Mouse (Mus musculus) CH12.LX (cell line): ENCODE measurements around the gene Sike1. TPM values are rescaled to one million over a fixed set of nuclear protein-coding genes. Genes with fewer than 3 reads are reported as not detected.

Experiments used
- DNase-seq: peaks from one replicate; pipeline ENCODE4 v3.0.0-alpha.2; 2013; ENCODE audit errors: extremely low read depth
- H3K27ac ChIP-seq: 2 replicates; pipeline ENCODE4 v1.5.1; 2012; ENCODE audit warnings: low read depth, mild to moderate bottlenecking, control low read depth, moderate library complexity; ENCODE audit not compliant: insufficient read depth
- H3K27me3 ChIP-seq: replicated peaks from 2 replicates; pipeline ENCODE3; 2012; ENCODE audit warnings: inconsistent platforms
- H3K36me3 ChIP-seq, 2 experiments: replicated peaks in 1 of 2; 2 replicates each; pipeline versions ENCODE3 to v1.6.1; 2012; ENCODE audit warnings: inconsistent platforms in 1 of 2, low read length in 1 of 2, mild to moderate bottlenecking in 1 of 2, mixed read lengths in 1 of 2, moderate library complexity in 1 of 2; ENCODE audit not compliant: control insufficient read depth in 1 of 2, insufficient read depth in 1 of 2
- H3K4me1 ChIP-seq, 2 experiments: 2 replicates each; pipeline ENCODE4 v1.6.1; 2012; ENCODE audit warnings: inconsistent platforms in 1 of 2, moderate library complexity in 1 of 2; ENCODE audit not compliant: insufficient read depth in 2 of 2, control insufficient read depth in 1 of 2
- H3K4me2 ChIP-seq: 2 replicates; pipeline ENCODE4 v1.6.1; 2012; ENCODE audit warnings: low read depth, mild to moderate bottlenecking, control low read depth; ENCODE audit not compliant: poor library complexity, insufficient read depth, severe bottlenecking
- H3K4me3 ChIP-seq, 3 experiments: fragments of 150-350 bp in 1 of 3; sonication (generic) in 1 of 3; replicated peaks in 1 of 3; 2 replicates each; pipeline versions ENCODE3 to v1.5.1; 2011 to 2012; ENCODE audit warnings: low read depth in 2 of 3, low read length in 2 of 3, mild to moderate bottlenecking in 2 of 3, moderate library complexity in 2 of 3, control low read depth in 1 of 3, improper control_type of control experiment in 1 of 3, inconsistent platforms in 1 of 3, mixed read lengths in 1 of 3; ENCODE audit not compliant: poor library complexity in 1 of 3
- H3K79me2 ChIP-seq: replicated peaks from 2 replicates; pipeline ENCODE4 v1.6.1; 2012; ENCODE audit warnings: mild to moderate bottlenecking, moderate library complexity; ENCODE audit not compliant: control insufficient read depth, poor library complexity, insufficient read depth, severe bottlenecking; ENCODE audit errors: extremely low read depth
- H3K9ac ChIP-seq: 2 replicates; pipeline ENCODE4 v1.6.1; 2012; ENCODE audit warnings: low read depth, mild to moderate bottlenecking, control low read depth, moderate library complexity; ENCODE audit not compliant: insufficient read depth
- H3K9me3 ChIP-seq: replicated peaks from 2 replicates; pipeline ENCODE3; 2012; ENCODE audit warnings: low read length, inconsistent platforms, mixed read lengths
- BHLHE40 ChIP-seq: IDR thresholded peaks from 2 replicates; pipeline ENCODE4 v1.6.1; 2011; ENCODE audit warnings: mild to moderate bottlenecking, low read depth, low read length, improper control_type of control experiment
- CHD1 ChIP-seq: IDR thresholded peaks from 2 replicates; pipeline ENCODE4 v1.6.1; 2012; ENCODE audit warnings: low read depth, low read length, improper control_type of control experiment, inconsistent platforms
- CHD2 ChIP-seq: IDR thresholded peaks from 2 replicates; pipeline ENCODE4 v1.6.1; 2011; ENCODE audit warnings: low read length, improper control_type of control experiment
- E2F4 ChIP-seq: IDR thresholded peaks from 2 replicates; pipeline ENCODE4 v1.6.1; 2011; ENCODE audit warnings: low read depth, low read length, improper control_type of control experiment; ENCODE audit not compliant: insufficient replicate concordance
- ELF1 ChIP-seq: IDR thresholded peaks from 2 replicates; pipeline ENCODE4 v1.6.1; 2014; ENCODE audit warnings: low read depth, mild to moderate bottlenecking, inconsistent platforms, low read length, improper control_type of control experiment
- EP300 ChIP-seq: IDR thresholded peaks from 2 replicates; pipeline ENCODE4 v1.6.1; 2011; ENCODE audit warnings: low read length, improper control_type of control experiment
- ETS1 ChIP-seq: conservative IDR thresholded peaks from 2 replicates; pipeline ENCODE4 v1.6.1; 2012; ENCODE audit warnings: low read depth, mild to moderate bottlenecking, inconsistent platforms, low read length, improper control_type of control experiment, moderate library complexity
- GABPA ChIP-seq: IDR thresholded peaks from 2 replicates; pipeline ENCODE4 v1.6.1; 2012; ENCODE audit warnings: low read depth, low read length, improper control_type of control experiment, inconsistent platforms; ENCODE audit not compliant: insufficient replicate concordance
- IRF4 ChIP-seq: IDR thresholded peaks from 2 replicates; pipeline ENCODE4 v1.6.1; 2014; ENCODE audit warnings: low read depth, mild to moderate bottlenecking, inconsistent platforms, low read length, improper control_type of control experiment
- JUND ChIP-seq: conservative IDR thresholded peaks from 2 replicates; pipeline ENCODE4 v1.6.1; 2011; ENCODE audit warnings: low read depth, low read length, improper control_type of control experiment
- KAT2A ChIP-seq: IDR thresholded peaks from 2 replicates; pipeline ENCODE4 v1.6.1; 2012; ENCODE audit warnings: low read length, improper control_type of control experiment, inconsistent platforms; ENCODE audit not compliant: insufficient replicate concordance
- MAFK ChIP-seq: IDR thresholded peaks from 2 replicates; pipeline ENCODE4 v1.6.1; 2011; ENCODE audit warnings: low read length, improper control_type of control experiment; ENCODE audit not compliant: insufficient replicate concordance
- MAX ChIP-seq: IDR thresholded peaks from 2 replicates; pipeline ENCODE4 v1.6.1; 2011; ENCODE audit warnings: low read length, improper control_type of control experiment
- MAZ ChIP-seq: IDR thresholded peaks from 2 replicates; pipeline ENCODE4 v1.6.1; 2012; ENCODE audit warnings: low read depth, mild to moderate bottlenecking, inconsistent platforms, low read length, improper control_type of control experiment, moderate library complexity
- MXI1 ChIP-seq: IDR thresholded peaks from 2 replicates; pipeline ENCODE4 v1.6.1; 2011; ENCODE audit warnings: mild to moderate bottlenecking, low read depth, low read length, improper control_type of control experiment
- NELFE ChIP-seq: IDR thresholded peaks from 2 replicates; pipeline ENCODE4 v1.6.1; 2011; ENCODE audit warnings: low read depth, low read length, improper control_type of control experiment
- NRF1 ChIP-seq: IDR thresholded peaks from 2 replicates; pipeline ENCODE4 v1.6.1; 2014; ENCODE audit warnings: low read depth, mild to moderate bottlenecking, inconsistent platforms, low read length, improper control_type of control experiment, moderate library complexity
- POLR2A ChIP-seq: IDR thresholded peaks from 2 replicates; pipeline ENCODE4 v1.6.1; 2011; ENCODE audit warnings: low read depth, mild to moderate bottlenecking, improper control_type of control experiment, low read length
- POLR2AphosphoS2 ChIP-seq: IDR thresholded peaks from 2 replicates; pipeline ENCODE4 v1.6.1; 2011; ENCODE audit warnings: low read depth, low read length, improper control_type of control experiment
- RAD21 ChIP-seq: IDR thresholded peaks from 2 replicates; pipeline ENCODE4 v1.6.1; 2011; ENCODE audit warnings: low read depth, mild to moderate bottlenecking, low read length, improper control_type of control experiment, moderate library complexity
- RCOR1 ChIP-seq: conservative IDR thresholded peaks from 2 replicates; pipeline ENCODE4 v1.6.1; 2012; ENCODE audit warnings: low read depth, mild to moderate bottlenecking, inconsistent platforms, low read length, improper control_type of control experiment
- SMC3 ChIP-seq: IDR thresholded peaks from 2 replicates; pipeline ENCODE4 v1.6.1; 2011; ENCODE audit warnings: low read depth, low read length, improper control_type of control experiment
- TCF12 ChIP-seq: IDR thresholded peaks from 2 replicates; pipeline ENCODE4 v1.6.1; 2014; ENCODE audit warnings: low read depth, mild to moderate bottlenecking, inconsistent platforms, low read length, improper control_type of control experiment
- USF1 ChIP-seq: IDR thresholded peaks from 2 replicates; pipeline ENCODE4 v1.6.1; 2014; ENCODE audit warnings: low read depth, mild to moderate bottlenecking, inconsistent platforms, low read length, improper control_type of control experiment
- USF2 ChIP-seq: conservative IDR thresholded peaks from 2 replicates; pipeline ENCODE4 v1.6.1; 2011; ENCODE audit warnings: low read depth, low read length, improper control_type of control experiment
- ZC3H11A ChIP-seq: IDR thresholded peaks from 2 replicates; pipeline ENCODE4 v1.6.1; 2012; ENCODE audit warnings: low read depth, mild to moderate bottlenecking, inconsistent platforms, low read length, improper control_type of control experiment
- ZKSCAN1 ChIP-seq: IDR thresholded peaks from 2 replicates; pipeline ENCODE4 v1.6.1; 2012; ENCODE audit warnings: low read depth, inconsistent platforms, low read length, improper control_type of control experiment, borderline replicate concordance
- dilution Hi-C: fragments of 300-500 bp; cut with MboI; formaldehyde crosslinking; loops from 2 replicates; pipeline ENCODE4 v1.14.3; 2020; ENCODE audit warnings: low sequenced_read_pairs; ENCODE audit not compliant: extremely low pct_unique_long_range_greater_than_20kb, extremely low pct_ligation_motif_present
- in situ Hi-C: fragments of 300-500 bp; cut with MboI; formaldehyde crosslinking; loops from 3 replicates; pipeline ENCODE4 v1.14.3; 2019; ENCODE audit warnings: low sequenced_read_pairs, low pct_ligation_motif_present, low pct_unique_long_range_greater_than_20kb, mixed read lengths
- polyA plus RNA-seq: library from polyadenylated mRNA; unstranded; fragments of >175 nt; gene quantifications from 2 replicates; pipeline ENCODE4 v1.2.1, GENCODE M21; 2012; ENCODE audit warnings: low read depth; ENCODE audit not compliant: insufficient read length
- total RNA-seq, 2 experiments: library from RNA; depleted of rRNA; stranded (reverse); fragments of 300-350 nt in 1 of 2; fragments of >200 nt in 1 of 2; gene quantifications; 2 replicates each; pipeline ENCODE4 v1.2.3; 2012 to 2014

Gene Sike1
- total and polyA plus RNA-seq, 3 experiments = 15.3 to 31.6 (median 28.2) TPM

DNA sequence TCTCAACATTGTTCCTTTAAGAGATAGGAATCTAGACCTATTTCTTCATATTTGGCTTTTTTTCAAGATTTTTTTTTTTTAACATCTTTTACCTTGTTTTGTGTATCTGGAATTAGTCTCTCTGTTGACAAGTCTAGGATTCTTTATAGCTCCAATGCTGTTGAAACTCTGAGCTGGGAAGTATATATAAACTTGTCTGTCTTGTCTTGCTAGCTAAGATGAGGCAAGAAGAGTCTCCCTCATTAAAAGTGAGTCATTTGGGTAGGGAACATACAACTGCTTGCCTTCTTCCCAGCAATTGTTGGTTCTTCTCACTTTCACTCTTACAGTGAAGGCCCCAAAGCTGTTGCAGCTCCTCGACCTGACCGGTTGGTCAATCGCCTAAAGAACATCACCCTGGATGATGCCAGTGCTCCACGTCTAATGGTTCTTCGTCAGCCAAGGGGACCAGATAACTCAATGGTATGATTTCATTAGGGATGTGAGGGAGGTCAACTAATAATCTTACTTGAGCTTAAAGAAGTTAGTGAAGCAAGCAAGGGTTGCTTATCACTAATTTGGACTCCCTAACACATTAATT, 60.6 kb downstream of the Sike1 start:
- dilution Hi-C loops = no loop called here
- Histone ChIP-seq H3K4me2 (no peak overlapping the region), H3K79me2 (peaks cover 6% of the 10 kb centered on the region), H3K4me1 (peaks cover 0 to 7% of the 10 kb centered on the region in 2 experiments; a peak in 2 of 4 replicates), H3K36me3 (peaks cover 38 to 70% of the 10 kb centered on the region in 2 experiments), H3K9me3 (no peaks in the 10 kb centered on the region), H3K27ac (no peak overlapping the region), H3K4me3 (no peak overlapping the region), H3K9ac (no peak overlapping the region), H3K27me3 (no peaks in the 10 kb centered on the region)
- in situ Hi-C loops = no loop called here
- no peak for TF ChIP-seq POLR2AphosphoS2
- TF ChIP-seq MXI1 = no peak
- TF ChIP-seq EP300 = no peak
- no peak for TF ChIP-seq JUND
- TF ChIP-seq NRF1 = no peak
- TF ChIP-seq CHD2 = no peak
- TF ChIP-seq SMC3 = no peak
- no peak for TF ChIP-seq E2F4
- no peak for TF ChIP-seq ETS1
- TF ChIP-seq MAZ = no peak
- TF ChIP-seq MAX = no peak
- TF ChIP-seq USF1 = no peak
- TF ChIP-seq ELF1 = no peak
- no peak for TF ChIP-seq RCOR1
- TF ChIP-seq GABPA = no peak
- DNase-seq = no peak

DNA sequence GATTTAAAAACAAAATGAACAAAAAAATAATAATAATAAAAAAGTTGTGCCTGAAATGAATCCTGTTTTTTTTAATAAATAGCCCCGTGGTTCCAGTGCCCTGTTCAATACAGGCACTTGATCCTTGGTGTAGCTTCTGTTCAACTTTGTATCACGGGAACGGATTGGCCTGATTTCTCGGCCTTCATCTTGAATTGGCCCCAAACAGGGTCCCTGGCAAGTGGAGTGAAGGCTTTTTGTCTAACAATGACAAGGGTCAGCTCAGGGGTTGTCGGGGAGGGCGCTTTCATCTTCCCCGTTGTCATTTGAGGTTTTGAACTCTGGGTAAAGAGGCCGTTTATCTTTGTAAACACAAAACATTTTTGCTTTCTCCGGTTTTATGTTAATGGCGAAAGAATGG, 62.2 kb downstream of the Sike1 start:
- dilution Hi-C loops = no loop called here
- H3K4me3 ChIP-seq = peak overlapping the region; percentile 17 to 82 (median 50)
- H3K4me2 ChIP-seq = peak overlapping the region; percentile 76
- no peak for TF ChIP-seq NELFE
- TF ChIP-seq ELF1 = no peak
- no peak for TF ChIP-seq RAD21
- no peak for TF ChIP-seq IRF4
- no peak for TF ChIP-seq ZKSCAN1
- TF ChIP-seq CHD1 = no peak
- no peak for TF ChIP-seq USF2
- no peak for TF ChIP-seq BHLHE40
- no peak for TF ChIP-seq POLR2A
- TF ChIP-seq CHD2 = no peak
- TF ChIP-seq JUND = no peak
- no peak for TF ChIP-seq KAT2A
- no peak for TF ChIP-seq MAZ
- no peak for TF ChIP-seq MAX
- TF ChIP-seq TCF12 = no peak
- no peak for TF ChIP-seq MAFK
- no peak for TF ChIP-seq ZC3H11A
- no peak for TF ChIP-seq EP300
- H3K4me1 ChIP-seq = peaks cover 0 to 7% of the 10 kb centered on the region in 2 experiments; a peak in 2 of 4 replicates
- H3K9ac ChIP-seq = peak overlapping the region; percentile 25; the same call in 1 of the 2 replicates
- H3K36me3 ChIP-seq = peaks cover 39 to 69% of the 10 kb centered on the region in 2 experiments
- no peak overlapping the region for H3K27ac ChIP-seq
- H3K9me3 ChIP-seq = no peaks in the 10 kb centered on the region
- DNase-seq = no peak
- in situ Hi-C loops = no loop called here
- no peaks in the 10 kb centered on the region for H3K27me3 ChIP-seq
- peaks cover 6% of the 10 kb centered on the region for H3K79me2 ChIP-seq
